Comparison of ENCODE assay signal across 24 mouse cellular contexts in the genomic region with DNA sequence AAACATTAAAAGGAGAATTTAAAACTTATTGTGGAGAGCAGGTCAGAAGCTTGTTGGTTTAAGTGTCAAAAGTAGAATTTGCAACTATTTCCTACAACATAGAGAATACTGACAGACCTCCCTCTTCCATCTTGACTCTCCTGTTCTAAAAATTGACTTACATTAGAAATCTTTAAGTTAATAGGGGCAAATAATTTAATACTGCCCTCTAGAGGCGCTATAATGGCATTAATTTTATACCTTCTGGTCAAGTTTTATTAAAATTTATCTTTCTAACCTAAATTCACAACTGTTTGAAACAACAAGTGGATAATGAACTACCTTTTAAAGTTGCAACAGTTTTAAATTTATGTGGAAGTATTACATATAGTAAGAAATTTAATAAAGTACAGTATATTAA.
DNase-seq lines count a peak whose midpoint lies in the region; ATAC-seq and TF ChIP-seq lines count a peak whose summit lies in the region.
"Had no signal": no experiment of that assay in that cellular context is flagged by ENCODE, and none has a peak within 500 bp of the region (broad histone marks: within the 10 kb centered on the region; RNA-seq: fewer than 3 reads in every experiment).

No protein-coding gene starts in this region.

- no peak overlapping the region for H3K27ac ChIP-seq in forebrain, embryonic 14.5 days (ENCODE audit: low read depth, low read length)
- no peak overlapping the region for H3K27ac ChIP-seq in forebrain, embryonic 16.5 days (ENCODE audit: low read length)
- H3K27ac ChIP-seq in liver, adult 2 months (replicated peaks; ENCODE audit: insufficient read depth, low read depth, low read length) = no peak overlapping the region
- no peak overlapping the region for H3K27ac ChIP-seq in MEL (ENCODE audit: control insufficient read depth, low read depth, low read length)
- H3K27ac ChIP-seq: embryonic facial prominence, embryonic 15.5 days; forebrain, embryonic 10.5 days; forebrain, embryonic 15.5 days; heart, embryonic 10.5 days; hindbrain, embryonic 12.5 days had no signal

- WGBS in forebrain, embryonic 14.5 days = 5% methylated on average over 1 of the region's 1 CpGs
- WGBS in forebrain, embryonic 16.5 days = 4% methylated on average over 1 of the region's 1 CpGs
- WGBS in liver, adult 2 months = 9% methylated on average over 1 of the region's 1 CpGs

- TF ChIP-seq EP300 in MEL (IDR thresholded peaks at IDR 0.05; ENCODE audit: low read depth in 1 of 2, low read length in 2 of 2) = no peak

- H3K4me3 ChIP-seq in forebrain, embryonic 14.5 days (ENCODE audit: low read depth, low read length) = no peak overlapping the region
- H3K4me3 ChIP-seq in forebrain, embryonic 16.5 days (replicated peaks; ENCODE audit: low read length) = no peak overlapping the region
- no peak overlapping the region for H3K4me3 ChIP-seq in liver, adult 2 months (ENCODE audit: insufficient read depth, low read depth, low read length)
- no peak overlapping the region for H3K4me3 ChIP-seq in MEL (ENCODE audit: control insufficient read depth in 1 of 2, insufficient read depth in 1 of 2, low read depth in 2 of 2, low read length in 2 of 2)
- H3K4me3 ChIP-seq: embryonic facial prominence, embryonic 15.5 days; erythroblast, embryonic 14.5 days; forebrain, embryonic 10.5 days; forebrain, embryonic 15.5 days; heart, embryonic 10.5 days; hindbrain, embryonic 12.5 days had no signal

- no peaks in the 10 kb centered on the region for H3K9me3 ChIP-seq in forebrain, embryonic 14.5 days (replicated peaks; ENCODE audit: control insufficient read depth, low read length)
- H3K9me3 ChIP-seq in forebrain, embryonic 16.5 days (ENCODE audit: control insufficient read depth, low read length) = no peaks in the 10 kb centered on the region
- H3K9me3 ChIP-seq in MEL (replicated peaks; ENCODE audit: insufficient read depth, low read length) = no peaks in the 10 kb centered on the region
- H3K9me3 ChIP-seq: embryonic facial prominence, embryonic 15.5 days; forebrain, embryonic 10.5 days; forebrain, embryonic 15.5 days; heart, embryonic 10.5 days; hindbrain, embryonic 12.5 days had no signal

- TF ChIP-seq POLR2A in liver, adult 2 months (IDR thresholded peaks at IDR 0.05; ENCODE audit: extremely low read depth, insufficient read depth, low read length) = no peak
- TF ChIP-seq POLR2A in MEL (IDR thresholded peaks at IDR 0.05; ENCODE audit: control insufficient read depth in 1 of 2, insufficient read depth in 1 of 2, low read depth in 1 of 2, low read length in 2 of 2, poor library complexity in 1 of 2) = no peak

- H3K9ac ChIP-seq in forebrain, embryonic 14.5 days (ENCODE audit: low read length) = no peak overlapping the region
- no peak overlapping the region for H3K9ac ChIP-seq in forebrain, embryonic 16.5 days (replicated peaks; ENCODE audit: low read depth, low read length)
- H3K9ac ChIP-seq in liver, adult 2 months (ENCODE audit: low read depth, low read length) = no peak overlapping the region
- H3K9ac ChIP-seq in MEL (ENCODE audit: control insufficient read depth, low read depth, low read length, poor library complexity, severe bottlenecking) = no peak overlapping the region
- H3K9ac ChIP-seq: embryonic facial prominence, embryonic 15.5 days; forebrain, embryonic 15.5 days; hindbrain, embryonic 12.5 days had no signal

- H3K4me1 ChIP-seq in forebrain, embryonic 14.5 days (ENCODE audit: control insufficient read depth, insufficient read depth, low read length) = no peaks in the 10 kb centered on the region
- no peaks in the 10 kb centered on the region for H3K4me1 ChIP-seq in forebrain, embryonic 16.5 days (replicated peaks; ENCODE audit: control insufficient read depth, insufficient read depth, low read length)
- H3K4me1 ChIP-seq in liver, adult 2 months (ENCODE audit: control insufficient read depth, insufficient read depth, low read length) = no peaks in the 10 kb centered on the region
- no peaks in the 10 kb centered on the region for H3K4me1 ChIP-seq in MEL (ENCODE audit: control insufficient read depth in 1 of 2, insufficient read depth in 2 of 2, low read length in 2 of 2)
- H3K4me1 ChIP-seq: embryonic facial prominence, embryonic 15.5 days; forebrain, embryonic 15.5 days; heart, embryonic 10.5 days had no signal

- peak; percentile 59 for TF ChIP-seq RAD21 in MEL (IDR thresholded peaks at IDR 0.05; ENCODE audit: low read depth, low read length)

- ATAC-seq in forebrain, embryonic 14.5 days = no peak
- no peak for ATAC-seq in forebrain, embryonic 16.5 days
- ATAC-seq: forebrain, embryonic 15.5 days; hindbrain, embryonic 16.5 days; inflammation-experienced regulatory T-cells, adult 6 months; intestine, postnatal 0 days had no signal

- DNase-seq in forebrain, embryonic 14.5 days (ENCODE audit: low spot score) = peak; percentile 3
- DNase-seq in liver, adult 2 months (ENCODE audit: extremely low read depth, low read depth, low spot score) = peak; percentile 0
- no peak for DNase-seq in liver
- peak; percentile 24 for DNase-seq in 416B (ENCODE audit: low read depth)
- DNase-seq in MEL (ENCODE audit: low read depth, low spot score) = peak; percentile 11
- DNase-seq in ovary, postnatal 14 days (ENCODE audit: low spot score) = no peak
- DNase-seq in urinary bladder, postnatal 10 days (ENCODE audit: low spot score) = no peak
- DNase-seq: adrenal gland, postnatal 10 days; cerebellum, adult 11 months; cerebellum, adult 8-10 months; cerebellum, postnatal 14 days; gastrocnemius, postnatal 14 days; heart, postnatal 10 days; heart, postnatal 4 days had no signal

- no peaks in the 10 kb centered on the region for H3K27me3 ChIP-seq in forebrain, embryonic 14.5 days (replicated peaks; ENCODE audit: control insufficient read depth, insufficient read depth, low read length)
- H3K27me3 ChIP-seq in forebrain, embryonic 16.5 days (replicated peaks; ENCODE audit: control insufficient read depth, insufficient read depth, low read length) = no peaks in the 10 kb centered on the region
- H3K27me3 ChIP-seq in liver, adult 2 months (ENCODE audit: control insufficient read depth, insufficient read depth, low read length) = no peaks in the 10 kb centered on the region
- no peaks in the 10 kb centered on the region for H3K27me3 ChIP-seq in MEL (ENCODE audit: control insufficient read depth in 1 of 2, insufficient read depth in 2 of 2, low read length in 2 of 2)
- H3K27me3 ChIP-seq: embryonic facial prominence, embryonic 15.5 days; forebrain, embryonic 15.5 days; hindbrain, embryonic 12.5 days had no signal

- no peak overlapping the region for H3K4me2 ChIP-seq in forebrain, embryonic 14.5 days (ENCODE audit: low read length)
- no peak overlapping the region for H3K4me2 ChIP-seq in forebrain, embryonic 16.5 days (ENCODE audit: low read length)
- H3K4me2 ChIP-seq: embryonic facial prominence, embryonic 15.5 days; forebrain, embryonic 15.5 days; hindbrain, embryonic 12.5 days had no signal

- no peaks in the 10 kb centered on the region for H3K79me2 ChIP-seq in liver, adult 2 months (ENCODE audit: control insufficient read depth, insufficient read depth, low read length)
- H3K79me2 ChIP-seq in MEL (ENCODE audit: control insufficient read depth, insufficient read depth, low read length, poor library complexity) = no peaks in the 10 kb centered on the region

- H3K36me3 ChIP-seq in forebrain, embryonic 14.5 days (ENCODE audit: control insufficient read depth, insufficient read depth, low read length) = no peaks in the 10 kb centered on the region
- H3K36me3 ChIP-seq in forebrain, embryonic 16.5 days (ENCODE audit: control insufficient read depth, insufficient read depth) = no peaks in the 10 kb centered on the region
- no peaks in the 10 kb centered on the region for H3K36me3 ChIP-seq in liver, adult 2 months (ENCODE audit: control insufficient read depth, insufficient read depth, low read length)
- H3K36me3 ChIP-seq in MEL (ENCODE audit: control insufficient read depth in 1 of 2, insufficient read depth in 2 of 2, low read length in 2 of 2) = no peaks in the 10 kb centered on the region
- H3K36me3 ChIP-seq: embryonic facial prominence, embryonic 15.5 days; forebrain, embryonic 10.5 days; forebrain, embryonic 15.5 days; heart, embryonic 10.5 days; hindbrain, embryonic 12.5 days had no signal

- TF ChIP-seq CTCF in liver, adult 2 months (IDR thresholded peaks at IDR 0.05; ENCODE audit: low read depth, low read length) = no peak
- peak in 1 of 3 experiments; percentile 46; a peak in 2 of 6 replicates for TF ChIP-seq CTCF in MEL (IDR thresholded peaks at IDR 0.05 in 2 of 3, conservative IDR thresholded peaks at IDR 0.05 in 1 of 3; ENCODE audit: control insufficient read depth in 1 of 3, insufficient read depth in 1 of 3, low read depth in 2 of 3, low read length in 3 of 3, poor library complexity in 1 of 3, severe bottlenecking in 1 of 3)

TF ChIP-seq in MEL, 35 proteins besides CTCF, POLR2A, EP300 and RAD21:
- TF ChIP-seq MXI1 (IDR thresholded peaks at IDR 0.05; ENCODE audit: low read depth, low read length) = no peak
- peak; percentile 52 for TF ChIP-seq SMC3 (IDR thresholded peaks at IDR 0.05; ENCODE audit: low read depth, low read length)
- TF ChIP-seq ZC3H11A (IDR thresholded peaks at IDR 0.05; ENCODE audit: low read depth, low read length) = peak; percentile 35

Comparison
In these comparisons a context has a peak if more than half of its experiments do, and no peak if none do; other contexts are left out.
1. DNase-seq: peak in forebrain, embryonic 14.5 days (single experiment), liver, adult 2 months (single experiment), 416B (single experiment) and MEL (single experiment); none in liver (single experiment), ovary, postnatal 14 days (single experiment) and urinary bladder, postnatal 10 days (single experiment).